Mouse (Mus musculus): ENCODE measurements around the gene Acsl4. TPM values are rescaled to one million over a fixed set of nuclear protein-coding genes. Genes with fewer than 3 reads are reported as not detected.

Acsl4 gene
- polyA plus RNA-seq, 1 experiment from 2014 or later, result 19.7 TPM

DNA sequence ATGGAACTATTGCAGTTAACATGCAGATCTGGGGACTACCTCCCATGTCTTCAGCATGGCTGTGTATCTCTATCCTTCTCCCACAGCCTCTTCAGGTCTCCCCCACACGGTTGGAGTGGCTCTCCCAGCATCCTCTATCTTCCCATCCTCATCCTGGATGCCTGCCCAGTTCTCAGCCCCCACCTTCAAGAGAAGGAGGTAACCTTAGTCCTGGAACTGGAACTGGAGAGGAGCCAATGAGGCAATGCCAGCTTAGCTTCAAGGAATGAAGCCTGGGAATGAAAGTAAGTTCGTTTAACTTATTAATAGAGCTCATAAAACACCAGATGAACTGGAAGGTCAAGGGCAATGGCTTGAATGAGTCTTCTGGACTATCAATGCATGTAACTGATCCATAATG is 86.9 kb downstream of the Acsl4 start:
- ATAC-seq (replicated peaks; ENCODE audit: insufficient number of reproducible peaks, low FRiP score, low TSS enrichment), result no peak
- Histone ChIP-seq H3K4me2 (no peak overlapping the region), H3K4me3 (ENCODE audit: low read depth, low read length) (no peak overlapping the region), H3K4me1 (ENCODE audit: control insufficient read depth, insufficient read depth, low read length) (no peaks in the 10 kb centered on the region), H3K9ac (ENCODE audit: low read depth, low read length) (no peak overlapping the region), H3K36me3 (ENCODE audit: control insufficient read depth, insufficient read depth, low read length) (no peaks in the 10 kb centered on the region), H3K27me3 (ENCODE audit: control insufficient read depth, insufficient read depth, low read length) (peaks cover 24% of the 10 kb centered on the region), H3K9me3 (replicated peaks; ENCODE audit: control insufficient read depth, low read length) (no peaks in the 10 kb centered on the region), H3K27ac (ENCODE audit: low read depth, low read length) (no peak overlapping the region)
- 35% methylated on average over 2 of the region's 2 CpGs for WGBS (ENCODE audit: insufficient replicate concordance)

DNA sequence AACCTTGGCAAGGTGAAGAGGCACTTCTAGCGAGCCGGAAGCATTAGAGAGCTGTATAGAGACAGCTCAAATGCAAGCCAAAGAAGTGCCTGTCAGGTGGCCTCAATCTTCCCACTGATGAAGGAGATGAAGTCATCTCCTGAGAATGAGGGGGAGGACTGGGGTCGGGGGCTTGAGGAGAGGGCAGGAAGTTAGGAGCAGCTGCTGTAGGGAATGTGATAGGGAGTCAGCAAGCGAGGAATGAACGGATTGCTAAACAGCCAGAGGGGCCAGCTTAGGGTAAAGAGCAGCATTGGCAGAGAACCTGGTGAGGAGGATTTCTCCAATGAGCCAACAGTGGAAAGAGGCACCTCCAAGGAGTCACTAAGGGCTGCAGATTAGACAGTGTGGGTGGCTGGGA is 104.4 kb downstream of the Acsl4 start:
- Histone ChIP-seq H3K4me3 (ENCODE audit: low read depth, low read length) (no peak overlapping the region), H3K36me3 (ENCODE audit: control insufficient read depth, insufficient read depth, low read length) (no peaks in the 10 kb centered on the region), H3K9ac (ENCODE audit: low read depth, low read length) (no peak overlapping the region), H3K9me3 (replicated peaks; ENCODE audit: control insufficient read depth, low read length) (no peaks in the 10 kb centered on the region), H3K4me1 (ENCODE audit: control insufficient read depth, insufficient read depth, low read length) (no peaks in the 10 kb centered on the region), H3K27ac (ENCODE audit: low read depth, low read length) (no peak overlapping the region), H3K27me3 (ENCODE audit: control insufficient read depth, insufficient read depth, low read length) (0 out of 2 replicates have a peak, but pooled peaks cover 4% of the 10 kb centered on the region), H3K4me2 (no peak overlapping the region)
- ATAC-seq (replicated peaks; ENCODE audit: insufficient number of reproducible peaks, low FRiP score, low TSS enrichment), result no peak; the same call in 1 of the 2 replicates
- 36% methylated on average over 5 of the region's 5 CpGs for WGBS (ENCODE audit: insufficient replicate concordance)

DNA sequence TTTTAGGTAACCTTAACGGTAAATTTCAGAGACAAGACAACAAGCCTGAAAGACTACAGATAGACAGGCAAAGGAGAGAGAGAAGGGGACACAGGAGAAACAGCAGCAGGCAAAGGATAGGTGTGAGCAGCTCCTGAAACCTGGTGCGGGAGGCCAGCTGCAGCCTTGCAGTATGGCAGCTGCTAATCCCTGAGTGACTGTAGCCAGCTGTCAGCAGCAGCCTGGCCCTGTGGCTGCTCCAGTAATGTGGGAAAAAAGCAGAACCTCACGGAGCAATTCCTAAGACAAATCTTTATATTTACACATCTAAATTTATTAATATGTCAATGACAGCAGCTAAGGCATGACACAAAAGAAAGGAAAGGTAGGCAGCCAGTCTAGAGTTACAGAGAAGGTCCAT is 113.8 kb downstream of the Acsl4 start:
- ATAC-seq (replicated peaks; ENCODE audit: insufficient number of reproducible peaks, low FRiP score, low TSS enrichment), result no peak
- Histone ChIP-seq H3K27me3 (ENCODE audit: control insufficient read depth, insufficient read depth, low read length) (no peaks in the 10 kb centered on the region), H3K27ac (ENCODE audit: low read depth, low read length) (no peak overlapping the region), H3K9me3 (replicated peaks; ENCODE audit: control insufficient read depth, low read length) (no peaks in the 10 kb centered on the region), H3K4me2 (no peak overlapping the region), H3K9ac (ENCODE audit: low read depth, low read length) (no peak overlapping the region), H3K4me1 (ENCODE audit: control insufficient read depth, insufficient read depth, low read length) (no peaks in the 10 kb centered on the region), H3K36me3 (ENCODE audit: control insufficient read depth, insufficient read depth, low read length) (no peaks in the 10 kb centered on the region), H3K4me3 (ENCODE audit: low read depth, low read length) (no peak overlapping the region)
- WGBS (ENCODE audit: insufficient replicate concordance), result 33% methylated on average over 3 of the region's 3 CpGs

DNA sequence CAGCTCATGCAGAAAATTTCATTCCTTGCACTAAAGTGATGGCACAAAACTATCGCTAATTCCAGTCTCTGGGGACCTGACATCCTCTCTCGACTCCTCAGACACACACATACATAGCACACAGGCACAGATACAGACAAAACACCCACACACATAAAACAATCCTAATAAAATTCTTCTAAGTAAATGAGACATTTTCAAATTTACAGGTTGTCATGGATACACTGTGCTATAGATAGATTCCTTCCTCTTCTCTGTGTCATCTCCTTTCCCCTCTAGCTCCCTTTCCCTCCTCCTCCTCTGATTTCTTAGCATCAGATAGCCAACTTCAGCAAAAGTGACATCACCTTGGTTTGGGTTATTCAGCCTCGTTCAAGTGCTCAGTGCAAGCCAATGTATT is 114.3 kb downstream of the Acsl4 start:
- Histone ChIP-seq H3K36me3 (ENCODE audit: control insufficient read depth, insufficient read depth, low read length) (no peaks in the 10 kb centered on the region), H3K4me3 (ENCODE audit: low read depth, low read length) (no peak overlapping the region), H3K9me3 (replicated peaks; ENCODE audit: control insufficient read depth, low read length) (no peaks in the 10 kb centered on the region), H3K9ac (ENCODE audit: low read depth, low read length) (no peak overlapping the region), H3K27ac (ENCODE audit: low read depth, low read length) (no peak overlapping the region), H3K4me1 (ENCODE audit: control insufficient read depth, insufficient read depth, low read length) (no peaks in the 10 kb centered on the region), H3K4me2 (no peak overlapping the region), H3K27me3 (ENCODE audit: control insufficient read depth, insufficient read depth, low read length) (no peaks in the 10 kb centered on the region)
- no peak for ATAC-seq (replicated peaks; ENCODE audit: insufficient number of reproducible peaks, low FRiP score, low TSS enrichment)
- WGBS (ENCODE audit: insufficient replicate concordance), result 61% methylated on average over 3 of the region's 3 CpGs

Other genes with a start within 250 kb of the Acsl4 start
- not detected in 2 replicates for gene Gucy2f, start 193.6 kb downstream of the Acsl4 start, polyA plus RNA-seq (2014; fragmentation: Nextera tagmentation; extraction: Ambion mirVana)
- gene Nxt2, start 163.8 kb downstream of the Acsl4 start, polyA plus RNA-seq (2014; fragmentation: Nextera tagmentation; extraction: Ambion mirVana), result 9.1 and 9.7 TPM in 2 replicates
- gene Kcne1l, start 84.2 kb downstream of the Acsl4 start, polyA plus RNA-seq (2014; fragmentation: Nextera tagmentation; extraction: Ambion mirVana), result 39.2 and 41.2 TPM in 2 replicates